Comparison of ENCODE assay signal across 26 mouse cellular contexts in the genomic region with DNA sequence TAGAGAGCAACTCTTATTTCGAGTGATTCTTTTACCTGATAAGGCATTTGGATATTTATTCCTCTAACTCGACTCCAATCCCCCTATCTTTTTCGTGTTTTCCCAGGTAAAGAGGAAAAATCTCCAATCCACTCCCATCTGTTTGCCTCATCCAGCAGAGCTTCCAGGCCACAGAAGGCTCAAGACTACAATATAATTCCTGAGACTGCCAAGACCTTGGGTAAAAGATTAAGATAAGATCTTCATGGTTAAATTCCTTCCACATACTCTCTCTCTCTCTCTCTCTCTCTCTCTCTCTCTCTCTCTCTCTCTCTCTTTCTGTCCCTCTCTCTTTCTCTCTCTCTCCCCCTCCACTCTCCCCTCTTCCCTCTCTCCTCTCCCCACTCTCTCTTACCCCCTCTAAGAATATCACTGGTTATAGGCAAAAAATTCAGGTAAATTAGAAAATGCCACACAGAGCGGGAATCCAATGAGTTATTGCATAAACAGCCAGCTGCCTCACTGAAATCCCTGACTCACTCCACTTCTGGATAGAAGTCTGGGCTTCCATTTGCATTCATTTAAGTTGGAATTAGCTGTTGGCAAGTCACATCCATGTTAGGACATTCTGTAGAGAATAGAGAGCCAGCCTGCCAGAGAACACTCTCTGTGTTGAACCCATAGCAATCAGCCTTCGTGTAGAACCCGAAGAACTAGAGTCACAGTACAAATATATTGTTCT.
DNase-seq lines count a peak whose midpoint lies in the region; ATAC-seq and TF ChIP-seq lines count a peak whose summit lies in the region.
"Had no signal": no experiment of that assay in that cellular context is flagged by ENCODE, and none has a peak within 500 bp of the region (broad histone marks: within the 10 kb centered on the region; RNA-seq: fewer than 3 reads in every experiment).

No protein-coding gene starts in this region.

- no peak overlapping the region for H3K9ac ChIP-seq in midbrain, embryonic 16.5 days (ENCODE audit: low read depth, low read length)
- H3K9ac ChIP-seq: embryonic facial prominence, embryonic 13.5 days; heart, embryonic 15.5 days; kidney, embryonic 15.5 days; limb, embryonic 13.5 days; liver, embryonic 12.5 days; midbrain, embryonic 12.5 days; neural tube, embryonic 13.5 days had no signal

- H3K4me3 ChIP-seq in C2C12 (ENCODE audit: insufficient read depth, poor library complexity, severe bottlenecking): no peak overlapping the region
- no peak overlapping the region for H3K4me3 ChIP-seq in myocyte
- H3K4me3 ChIP-seq in midbrain, embryonic 16.5 days (ENCODE audit: low read depth, low read length): no peak overlapping the region
- H3K4me3 ChIP-seq: embryonic facial prominence, embryonic 13.5 days; heart, embryonic 15.5 days; kidney, embryonic 15.5 days; limb, embryonic 13.5 days; liver, embryonic 12.5 days; midbrain, embryonic 12.5 days; neural tube, embryonic 13.5 days had no signal

- ATAC-seq in midbrain, embryonic 16.5 days: no peak
- ATAC-seq: hindbrain, embryonic 16.5 days; intestine, embryonic 16.5 days; liver, embryonic 12.5 days had no signal

- peak overlapping the region; percentile 39 for H3K4me2 ChIP-seq in myocyte (ENCODE audit: low read depth)
- no peak overlapping the region for H3K4me2 ChIP-seq in midbrain, embryonic 16.5 days (ENCODE audit: low read length)
- H3K4me2 ChIP-seq: embryonic facial prominence, embryonic 13.5 days; heart, embryonic 15.5 days; kidney, embryonic 15.5 days; limb, embryonic 13.5 days; liver, embryonic 12.5 days; midbrain, embryonic 12.5 days; neural tube, embryonic 13.5 days had no signal

- H3ac ChIP-seq in C2C12 (ENCODE audit: control insufficient read depth, insufficient read length, low read depth) (no peak overlapping the region), myocyte (ENCODE audit: control insufficient read depth, insufficient read length) (no peak overlapping the region)

- H3K9me3 ChIP-seq in midbrain, embryonic 16.5 days (replicated peaks; ENCODE audit: control insufficient read depth, low read length, poor library complexity, severe bottlenecking): no peaks in the 10 kb centered on the region
- H3K9me3 ChIP-seq: embryonic facial prominence, embryonic 13.5 days; heart, embryonic 15.5 days; kidney, embryonic 15.5 days; limb, embryonic 13.5 days; liver, embryonic 12.5 days; midbrain, embryonic 12.5 days; neural tube, embryonic 13.5 days had no signal

- TF ChIP-seq POLR2A in myocyte (IDR thresholded peaks at IDR 0.05; ENCODE audit: insufficient read length, low read depth): no peak

- no peak overlapping the region for H3K27ac ChIP-seq in midbrain, embryonic 16.5 days (ENCODE audit: low read length)
- H3K27ac ChIP-seq: embryonic facial prominence, embryonic 13.5 days; heart, embryonic 15.5 days; kidney, embryonic 15.5 days; limb, embryonic 13.5 days; liver, embryonic 12.5 days; midbrain, embryonic 12.5 days; neural tube, embryonic 13.5 days had no signal

- H3K27me3 ChIP-seq in C2C12 (ENCODE audit: control insufficient read depth, insufficient read depth, insufficient read length) (no peaks in the 10 kb centered on the region), myocyte (ENCODE audit: control insufficient read depth, insufficient read depth, insufficient read length) (no peaks in the 10 kb centered on the region)
- H3K27me3 ChIP-seq in midbrain, embryonic 16.5 days (ENCODE audit: control insufficient read depth, insufficient read depth, low read depth, low read length): no peaks in the 10 kb centered on the region
- H3K27me3 ChIP-seq: heart, embryonic 15.5 days; kidney, embryonic 15.5 days; limb, embryonic 13.5 days; midbrain, embryonic 12.5 days; neural tube, embryonic 13.5 days had no signal

- peaks cover 3% of the 10 kb centered on the region; the same call in 1 of the 2 replicates for H3K4me1 ChIP-seq in midbrain, embryonic 16.5 days (ENCODE audit: control insufficient read depth, insufficient read depth, low read length)
- H3K4me1 ChIP-seq: limb, embryonic 13.5 days; liver, embryonic 12.5 days had no signal

- DNase-seq in gastrocnemius, adult 18-20 months (ENCODE audit: low spot score): peak; percentile 9
- no peak for DNase-seq in gastrocnemius, postnatal 25 days
- DNase-seq in brain, adult 2 months (ENCODE audit: low read depth, low spot score): peak; percentile 39
- DNase-seq in right cerebral cortex, postnatal 14 days: no peak
- DNase-seq in layer of hippocampus, postnatal 10 days (ENCODE audit: low spot score in 2 of 2): no peak
- DNase-seq: adrenal gland, postnatal 36 days; cerebellum, adult 11-12 months; cerebellum, postnatal 14 days; gastrocnemius, postnatal 14 days; heart, postnatal 4 days; kidney, postnatal 4 days; lung, adult 2 months; thymus, adult 2 months; thymus, postnatal 4 days had no signal

- no peak for TF ChIP-seq CTCF in C2C12 (IDR thresholded peaks at IDR 0.05; ENCODE audit: control insufficient read depth, insufficient read depth, insufficient read length)

- no peaks in the 10 kb centered on the region for H3K79me3 ChIP-seq in C2C12 (ENCODE audit: low read depth)

- no peaks in the 10 kb centered on the region for H3K36me3 ChIP-seq in C2C12 (ENCODE audit: control insufficient read depth, insufficient read depth)
- no peaks in the 10 kb centered on the region for H3K36me3 ChIP-seq in myocyte (ENCODE audit: control insufficient read depth, insufficient read depth)
- no peaks in the 10 kb centered on the region for H3K36me3 ChIP-seq in midbrain, embryonic 16.5 days (ENCODE audit: control insufficient read depth, insufficient read depth, low read length)
- H3K36me3 ChIP-seq: embryonic facial prominence, embryonic 13.5 days; heart, embryonic 15.5 days; kidney, embryonic 15.5 days; limb, embryonic 13.5 days; liver, embryonic 12.5 days; midbrain, embryonic 12.5 days; neural tube, embryonic 13.5 days had no signal

- 87% methylated on average over 6 of the region's 6 CpGs for WGBS in midbrain, embryonic 16.5 days

- H3K79me2 ChIP-seq in C2C12 (ENCODE audit: control insufficient read depth, insufficient read depth): no peaks in the 10 kb centered on the region
- no peaks in the 10 kb centered on the region for H3K79me2 ChIP-seq in myocyte (ENCODE audit: control insufficient read depth, insufficient read depth)

TF ChIP-seq in C2C12, 6 proteins besides CTCF, POLR2A, EP300 and RAD21:
- TF ChIP-seq USF1 (IDR thresholded peaks at IDR 0.05; ENCODE audit: low read depth): no peak
- no peak for TF ChIP-seq MYOG (IDR thresholded peaks at IDR 0.05; ENCODE audit: control insufficient read depth, extremely low read depth, insufficient read length)
- TF ChIP-seq CEBPB (IDR thresholded peaks at IDR 0.05; ENCODE audit: low read depth): peak; percentile 72
- no peak for TF ChIP-seq FOSL1 (IDR thresholded peaks at IDR 0.05; ENCODE audit: insufficient read depth, low read length, poor library complexity, severe bottlenecking)
- no peak for TF ChIP-seq MAX (IDR thresholded peaks at IDR 0.05)
- TF ChIP-seq MYOD1 (IDR thresholded peaks at IDR 0.05; ENCODE audit: control insufficient read depth, insufficient read length, low read depth): peak; percentile 5

TF ChIP-seq in myocyte, 11 proteins besides CTCF, POLR2A, EP300 and RAD21:
- TF ChIP-seq CEBPB (IDR thresholded peaks at IDR 0.05; ENCODE audit: insufficient read depth, poor library complexity, severe bottlenecking): peak; percentile 64
- TF ChIP-seq SRF (IDR thresholded peaks at IDR 0.05; ENCODE audit: control insufficient read depth, insufficient read length, low read depth): no peak
- no peak for TF ChIP-seq TCF12 (IDR thresholded peaks at IDR 0.05; ENCODE audit: insufficient read depth, poor library complexity, severe bottlenecking)
- no peak for TF ChIP-seq E2F4 (IDR thresholded peaks at IDR 0.05; ENCODE audit: insufficient read depth)
- TF ChIP-seq REST (IDR thresholded peaks at IDR 0.05; ENCODE audit: insufficient read depth, insufficient read length): no peak
TF ChIP-seq in myocyte: peak in this region for 1.

Comparison
In these comparisons a context has a peak if more than half of its experiments do, and no peak if none do; other contexts are left out.
1. DNase-seq: peak in gastrocnemius, adult 18-20 months (single experiment) and brain, adult 2 months (single experiment); none in gastrocnemius, postnatal 25 days (single experiment), right cerebral cortex, postnatal 14 days (single experiment) and layer of hippocampus, postnatal 10 days (0 of 2).